Mouse (Mus musculus) lung, adult 2 months (tissue): Measurements from ENCODE around the gene Gsto2. TPM values are rescaled to one million over a fixed set of nuclear protein-coding genes. Genes with fewer than 3 reads are reported as not detected.

Source experiments
- DNase-seq: peaks from one replicate; pipeline ENCODE4 v3.0.0; 2022
- H3K4me1 ChIP-seq: fragments of 200-500 bp; 2 replicates; pipeline ENCODE4 v1.6.1; 2011; ENCODE audit warnings: low read length; ENCODE audit not compliant: control insufficient read depth, insufficient read depth
- H3K4me3 ChIP-seq: fragments of 200-500 bp; replicated peaks from 2 replicates; pipeline ENCODE3; 2011; ENCODE audit warnings: low read depth, mild to moderate bottlenecking, control low read depth, low read length; ENCODE audit errors: extremely low read depth
- CTCF ChIP-seq: fragments of 200-500 bp; IDR thresholded peaks from 2 replicates; pipeline ENCODE4 v1.5.1; 2011; ENCODE audit warnings: mild to moderate bottlenecking, low read length, control low read depth; ENCODE audit not compliant: insufficient read depth
- POLR2A ChIP-seq: fragments of 200-500 bp; IDR thresholded peaks from 2 replicates; pipeline ENCODE4 v1.6.1; 2011; ENCODE audit warnings: low read depth, mild to moderate bottlenecking, control low read depth, low read length, borderline replicate concordance; ENCODE audit errors: extremely low read depth
- WGBS: fragments of 180-500 bp; shearing (Covaris S2); methylation state at CpG from one replicate; pipeline ENCODE4 v1.1.7; 2018; 5-methylcytosine and 5-hydroxymethylcytosine counted together
- polyA plus RNA-seq: library from polyadenylated mRNA; depleted of rRNA; stranded (reverse); fragments of >200 nt; gene quantifications from 2 replicates; pipeline ENCODE4 v1.2.3, GENCODE M21; 2012

The Gsto2 gene
- polyA plus RNA-seq, 1 experiment: 1.5 TPM

DNA sequence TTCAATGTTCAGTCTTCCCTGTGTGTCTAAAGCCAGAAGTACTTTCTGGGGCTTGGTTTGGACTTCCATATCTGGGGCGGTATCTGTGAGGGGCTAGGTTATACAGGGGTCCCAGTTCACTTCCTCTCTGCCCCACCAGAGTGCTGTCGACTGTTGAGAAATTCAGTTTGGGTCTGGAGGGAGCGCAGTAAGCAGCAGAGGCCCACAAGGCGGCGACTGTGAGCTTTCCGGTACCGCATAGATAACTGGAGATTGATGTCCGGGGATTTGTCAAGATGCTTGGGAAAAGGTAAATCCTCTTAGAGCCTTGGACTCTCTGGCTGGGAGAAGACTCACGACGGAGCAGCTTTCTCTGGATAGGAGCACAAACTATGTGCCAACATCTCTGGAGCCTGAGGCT, 6.2 kb downstream of the Gsto2 start:
- no peak for DNase-seq
- 33% methylated on average over 10 of the region's 10 CpGs for WGBS
- TF ChIP-seq POLR2A (no peak), CTCF (peak; percentile 35; the same call in 1 of the 2 replicates)
- Histone ChIP-seq H3K4me1 (no peaks in the 10 kb centered on the region), H3K4me3 (no peak overlapping the region)

- H3K4me1 ChIP-seq: no peaks in the 10 kb centered on the region
- TF ChIP-seq CTCF (no peak), POLR2A (no peak)
- H3K4me3 ChIP-seq: no peak overlapping the region
- DNase-seq: no peak
- 59% methylated on average over 15 of the region's 15 CpGs for WGBS
These were observed 10.9 kb downstream of the Gsto2 start for GRCm38 (mm10) chr19:47876252-47876651.

DNA sequence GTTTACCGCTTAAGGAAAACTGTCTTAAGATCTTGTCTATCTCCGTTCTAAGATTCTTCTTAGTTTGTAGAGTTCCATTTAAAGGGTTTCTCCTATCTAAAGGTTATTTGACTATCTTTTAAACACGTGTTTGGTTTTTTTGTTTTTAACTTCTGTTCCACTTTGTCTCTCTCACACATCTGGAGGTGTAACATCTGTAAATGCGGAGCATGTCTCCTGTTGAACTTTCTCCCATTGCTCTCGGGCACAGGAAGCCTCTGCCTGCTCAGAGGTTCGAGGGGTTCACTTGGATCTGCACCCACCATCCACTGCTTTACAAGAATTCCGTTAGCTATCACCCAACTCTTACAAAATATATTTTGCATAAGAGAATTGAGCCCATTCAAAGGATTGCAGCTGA, 16.2 kb downstream of the Gsto2 start:
- peaks cover 3% of the 10 kb centered on the region for H3K4me1 ChIP-seq
- TF ChIP-seq CTCF: no peak
- TF ChIP-seq POLR2A: no peak
- DNase-seq: no peak
- WGBS: 68% methylated on average over 7 of the region's 7 CpGs
- H3K4me3 ChIP-seq: no peak overlapping the region

GRCm38 (mm10) chr19:47882151-47882881, 17.0 kb downstream of the Gsto2 start:
- WGBS: 19% methylated on average over 11 of the region's 11 CpGs
- H3K4me3 ChIP-seq: no peak overlapping the region
- peak; percentile 79 for DNase-seq
- TF ChIP-seq CTCF: peak; percentile 100
- no peak for TF ChIP-seq POLR2A
- H3K4me1 ChIP-seq: peaks cover 3% of the 10 kb centered on the region

DNA sequence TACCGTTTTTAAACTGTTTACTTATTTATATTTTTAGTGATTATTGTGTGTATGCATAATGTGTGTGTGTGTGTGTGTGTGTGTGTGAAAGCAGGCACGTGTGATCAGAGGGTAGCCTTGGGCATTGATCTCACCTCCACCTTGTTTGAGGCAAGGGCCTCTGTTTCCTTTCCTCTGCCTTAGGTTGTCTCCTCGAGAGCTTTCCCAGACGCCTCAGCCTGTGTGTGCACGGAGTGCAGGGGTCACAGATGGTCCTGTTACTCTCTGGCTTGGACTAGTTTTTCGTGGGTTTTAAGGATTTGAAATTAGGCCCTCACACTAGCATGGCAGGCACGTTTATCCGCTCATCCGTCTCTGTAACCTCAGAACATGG, 17.5 kb downstream of the Gsto2 start:
- no peak overlapping the region for H3K4me3 ChIP-seq
- no peak for DNase-seq
- WGBS: 58% methylated on average over 9 of the region's 9 CpGs
- TF ChIP-seq CTCF (no peak), POLR2A (no peak)
- peaks cover 3% of the 10 kb centered on the region for H3K4me1 ChIP-seq

DNA sequence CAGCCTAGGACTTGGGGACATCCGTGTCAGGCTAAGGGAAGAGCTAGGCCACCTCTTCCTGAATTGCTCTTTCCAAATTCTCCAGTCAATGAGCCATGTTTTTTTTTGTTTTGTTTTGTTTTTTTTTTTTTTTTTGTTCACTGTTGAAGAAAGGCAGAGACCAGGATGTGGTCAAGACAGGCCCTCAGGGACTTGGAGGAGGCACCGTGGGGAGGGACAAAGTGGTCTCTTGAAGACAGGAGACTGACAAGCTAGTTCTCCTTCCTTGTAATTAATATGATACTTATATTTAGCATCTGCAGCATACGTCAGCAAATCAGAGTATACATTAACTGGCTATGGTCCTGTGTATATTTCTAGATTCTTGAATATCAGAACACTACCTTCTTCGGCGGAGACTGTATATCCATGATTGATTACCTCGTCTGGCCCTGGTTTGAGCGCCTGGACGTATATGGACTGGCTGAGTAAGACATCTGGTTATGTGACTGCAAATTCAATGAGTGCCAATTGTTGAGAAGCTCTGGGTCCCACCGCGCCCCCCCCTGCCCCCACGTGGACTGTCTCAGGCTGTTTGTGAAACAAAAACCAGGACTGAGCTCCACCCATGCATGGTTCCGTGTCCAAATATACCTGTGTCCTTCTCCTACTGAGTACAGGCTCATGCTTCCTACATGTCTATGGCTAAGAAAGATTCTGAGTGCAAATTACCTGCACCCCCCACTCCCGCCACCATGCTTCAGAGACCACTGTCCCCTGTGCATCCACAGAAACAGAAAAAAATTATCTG, 19.2 kb downstream of the Gsto2 start:
- DNase-seq: no peak
- WGBS: 76% methylated on average over 13 of the region's 13 CpGs
- TF ChIP-seq CTCF: no peak
- TF ChIP-seq POLR2A: no peak

GRCm38 (mm10) chr19:47885191-47885743, 19.9 kb downstream of the Gsto2 start:
- WGBS: 50% methylated on average over 7 of the region's 7 CpGs
- peak; percentile 54 for DNase-seq
- Histone ChIP-seq H3K4me3 (no peak overlapping the region), H3K4me1 (peaks cover 4% of the 10 kb centered on the region)
- no peak for TF ChIP-seq POLR2A

More for the DNA sequence above, 19.2 kb downstream of the Gsto2 start:
- Histone ChIP-seq H3K4me1 (peaks cover 3% of the 10 kb centered on the region), H3K4me3 (no peak overlapping the region)

- no peak for TF ChIP-seq POLR2A
- no peak for TF ChIP-seq CTCF
- Histone ChIP-seq H3K4me1 (peaks cover 6% of the 10 kb centered on the region), H3K4me3 (no peak overlapping the region)
- DNase-seq: no peak
- WGBS: 50% methylated on average over 11 of the region's 11 CpGs
These were observed 20.6 kb downstream of the Gsto2 start for GRCm38 (mm10) chr19:47885886-47886285.

DNA sequence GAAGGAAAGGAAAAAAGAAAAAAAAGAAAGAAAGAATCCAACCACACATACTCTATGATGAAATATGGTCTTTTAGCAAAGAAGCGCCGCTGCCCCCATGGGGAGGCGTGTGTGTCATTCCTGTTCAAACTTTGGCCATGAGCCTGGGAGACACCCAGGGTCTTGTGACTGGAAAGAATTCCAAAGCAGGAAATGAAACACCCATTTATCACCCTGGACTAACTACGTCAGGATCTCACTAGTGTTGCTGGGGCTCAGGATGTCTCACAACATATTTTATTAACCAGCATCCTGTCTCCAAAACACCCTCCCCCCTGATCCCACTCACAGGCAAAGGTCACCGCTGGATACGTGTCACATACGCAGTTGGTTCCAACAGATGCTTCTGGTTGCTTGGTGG, 21.3 kb downstream of the Gsto2 start:
- no peak overlapping the region for H3K4me3 ChIP-seq
- no peak for DNase-seq
- peaks cover 12% of the 10 kb centered on the region for H3K4me1 ChIP-seq
- TF ChIP-seq CTCF (no peak), POLR2A (no peak)
- 23% methylated on average over 7 of the region's 7 CpGs for WGBS
